Mouse (Mus musculus) intestine, postnatal 0 days (tissue): Measurements from ENCODE around the gene Sds. TPM values are rescaled to one million over a fixed set of nuclear protein-coding genes. Genes with fewer than 3 reads are reported as not detected.

ENCODE experiments used
- ATAC-seq: fragments of 200-750 bp; cut with Nextera tagmentation; 2 replicates; pipeline ENCODE4 v1.8.0; 2017; ENCODE audit warnings: mild to moderate bottlenecking, moderate TSS enrichment, moderate library complexity
- H3K27ac ChIP-seq: fragments of 300-500 bp; sonication (generic); 2 replicates; pipeline ENCODE4 v1.5.1; 2014; ENCODE audit warnings: mild to moderate bottlenecking, low read depth, low read length, moderate library complexity
- H3K27me3 ChIP-seq: fragments of 300-500 bp; sonication (generic); replicated peaks from 2 replicates; pipeline ENCODE4 v1.6.1; 2014; ENCODE audit warnings: low read length, mixed read lengths; ENCODE audit not compliant: control insufficient read depth, insufficient read depth
- H3K36me3 ChIP-seq: fragments of 300-500 bp; sonication (generic); 2 replicates; pipeline ENCODE4 v1.6.1; 2014; ENCODE audit warnings: mild to moderate bottlenecking, moderate library complexity; ENCODE audit not compliant: control insufficient read depth, insufficient read depth
- H3K4me1 ChIP-seq: fragments of 300-500 bp; sonication (generic); replicated peaks from 2 replicates; pipeline ENCODE4 v1.6.1; 2014; ENCODE audit warnings: antibody characterized with exemption, low read length, mixed read lengths; ENCODE audit not compliant: control insufficient read depth, insufficient read depth
- H3K4me2 ChIP-seq: fragments of 300-500 bp; sonication (generic); replicated peaks from 2 replicates; pipeline ENCODE4 v1.6.1; 2014; ENCODE audit warnings: low read depth, mild to moderate bottlenecking, moderate library complexity
- H3K4me3 ChIP-seq: fragments of 300-500 bp; sonication (generic); 2 replicates; pipeline ENCODE4 v1.5.1; 2014; ENCODE audit warnings: low read depth, low read length
- H3K9ac ChIP-seq: fragments of 300-500 bp; sonication (generic); 2 replicates; pipeline ENCODE4 v1.6.1; 2014; ENCODE audit warnings: mild to moderate bottlenecking, low read depth, low read length
- H3K9me3 ChIP-seq: fragments of 300-500 bp; sonication (generic); 2 replicates; pipeline ENCODE4 v1.6.1; 2016; ENCODE audit warnings: mixed run types; ENCODE audit not compliant: control insufficient read depth
- CTCF ChIP-seq: sonication (generic); IDR thresholded peaks from 2 replicates; pipeline ENCODE4 v1.5.1; 2016; ENCODE audit warnings: low read depth, mild to moderate bottlenecking, control low read depth, antibody characterized with exemption, moderate library complexity
- WGBS: fragments of 180-500 bp; shearing (Covaris S2); extraction: QIAGEN DNeasy Blood & Tissue Kit; methylation state at CpG from one replicate; pipeline ENCODE4 v1.1.7; 2014; 5-methylcytosine and 5-hydroxymethylcytosine counted together
- polyA plus RNA-seq: library from polyadenylated mRNA; unstranded; fragments of >200 nt; fragmentation: Nextera tagmentation; extraction: Ambion mirVana; gene quantifications from 2 replicates; pipeline ENCODE4 v1.2.1, GENCODE M21; 2015

Sds gene
- polyA plus RNA-seq, 1 experiment from 2014 or later = not detected

DNA sequence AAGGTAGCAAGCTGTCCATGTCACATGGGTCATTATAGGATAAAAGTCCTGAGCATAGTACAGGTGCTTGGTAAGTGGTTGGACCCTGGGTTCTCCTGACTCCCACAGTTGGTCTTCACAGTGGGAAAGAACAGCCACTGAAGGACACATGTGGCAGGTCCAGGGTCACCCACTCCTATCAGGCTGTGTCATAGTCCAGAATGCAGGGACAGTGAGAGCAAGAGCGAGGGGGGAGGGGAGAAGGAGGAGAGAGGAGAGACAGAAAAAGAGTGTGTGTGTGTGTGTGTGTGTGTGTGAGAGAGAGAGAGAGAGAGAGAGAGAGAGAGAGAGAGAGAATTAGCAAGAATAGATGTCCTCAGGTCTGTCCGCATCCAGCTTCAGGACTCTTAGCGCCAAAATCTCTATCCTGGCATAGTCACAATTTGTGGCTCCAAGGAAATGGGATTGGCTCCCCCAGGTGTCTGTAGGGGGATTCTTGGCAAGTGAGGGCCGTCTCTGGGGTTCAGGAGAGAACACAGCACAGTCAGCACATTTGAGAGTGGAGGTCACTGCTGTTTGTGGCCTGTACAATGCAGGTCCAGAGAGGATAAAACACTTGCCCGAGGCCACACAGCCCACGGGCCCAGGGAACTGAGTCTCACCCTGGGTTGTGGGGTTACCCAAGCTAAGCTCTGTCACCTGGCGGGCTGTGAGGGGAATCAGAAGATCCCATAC is 19.3 kb upstream of the Sds start:
- H3K4me1 ChIP-seq = no peaks in the 10 kb centered on the region
- no peaks in the 10 kb centered on the region for H3K27me3 ChIP-seq
- WGBS = 56% methylated on average over 7 of the region's 7 CpGs
- H3K4me3 ChIP-seq = no peak overlapping the region
- H3K36me3 ChIP-seq = no peaks in the 10 kb centered on the region
- H3K4me2 ChIP-seq = no peak overlapping the region
- no peaks in the 10 kb centered on the region for H3K9me3 ChIP-seq
- no peak for TF ChIP-seq CTCF
- H3K27ac ChIP-seq = no peak overlapping the region
- no peak overlapping the region for H3K9ac ChIP-seq
- no peak for ATAC-seq

DNA sequence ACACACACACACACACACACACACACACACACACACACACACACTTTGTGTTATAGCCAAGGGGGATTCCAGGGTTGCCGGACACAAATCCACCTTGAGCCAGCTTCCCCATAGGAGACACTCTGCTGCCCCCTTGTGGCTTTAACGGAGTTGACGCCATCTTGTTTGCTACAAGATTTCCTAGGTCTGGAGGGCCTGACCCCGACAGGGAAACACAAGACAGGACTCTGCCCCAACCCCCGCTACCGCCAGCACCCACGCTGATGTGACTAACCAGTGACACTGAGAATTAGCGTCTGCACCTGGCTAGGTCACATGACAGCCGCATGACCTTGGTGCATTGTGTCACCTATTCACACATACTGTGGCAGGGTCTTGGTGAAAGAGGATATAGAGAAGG is 18.7 kb upstream of the Sds start:
- TF ChIP-seq CTCF = peak; percentile 80
- Histone ChIP-seq H3K27me3 (0 out of 2 replicates have a peak, but pooled peaks cover under 1% of the 10 kb centered on the region), H3K9ac (no peak overlapping the region), H3K27ac (no peak overlapping the region), H3K4me3 (no peak overlapping the region), H3K4me2 (no peak overlapping the region), H3K4me1 (no peaks in the 10 kb centered on the region), H3K36me3 (no peaks in the 10 kb centered on the region), H3K9me3 (no peaks in the 10 kb centered on the region)
- ATAC-seq = no peak
- WGBS = 8% methylated on average over 9 of the region's 9 CpGs

DNA sequence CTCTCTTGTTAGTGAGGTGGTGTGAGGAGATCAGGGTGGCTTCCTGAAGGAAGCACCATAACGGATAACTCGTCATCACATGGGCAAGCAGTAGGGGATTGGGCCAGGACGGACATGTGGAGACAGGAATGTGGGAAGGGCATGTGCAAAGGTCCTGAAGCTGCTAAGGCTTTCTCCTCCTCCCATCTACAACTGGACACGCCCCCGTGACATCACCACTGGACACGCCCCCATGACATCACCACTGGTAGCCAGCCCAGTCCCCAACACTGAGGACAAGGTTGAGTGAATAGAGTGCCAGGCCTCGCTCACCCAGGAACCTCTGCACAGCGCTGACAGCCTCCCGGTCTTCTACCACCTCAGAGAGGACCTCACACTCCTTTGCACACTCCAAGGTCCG is 17.2 kb upstream of the Sds start:
- Histone ChIP-seq H3K4me3 (no peak overlapping the region), H3K27me3 (0 out of 2 replicates have a peak, but pooled peaks cover 3% of the 10 kb centered on the region), H3K9me3 (no peaks in the 10 kb centered on the region), H3K4me1 (no peaks in the 10 kb centered on the region), H3K27ac (no peak overlapping the region), H3K9ac (no peak overlapping the region), H3K36me3 (no peaks in the 10 kb centered on the region), H3K4me2 (no peak overlapping the region)
- ATAC-seq = no peak
- TF ChIP-seq CTCF = no peak
- 80% methylated on average over 10 of the region's 10 CpGs for WGBS

DNA sequence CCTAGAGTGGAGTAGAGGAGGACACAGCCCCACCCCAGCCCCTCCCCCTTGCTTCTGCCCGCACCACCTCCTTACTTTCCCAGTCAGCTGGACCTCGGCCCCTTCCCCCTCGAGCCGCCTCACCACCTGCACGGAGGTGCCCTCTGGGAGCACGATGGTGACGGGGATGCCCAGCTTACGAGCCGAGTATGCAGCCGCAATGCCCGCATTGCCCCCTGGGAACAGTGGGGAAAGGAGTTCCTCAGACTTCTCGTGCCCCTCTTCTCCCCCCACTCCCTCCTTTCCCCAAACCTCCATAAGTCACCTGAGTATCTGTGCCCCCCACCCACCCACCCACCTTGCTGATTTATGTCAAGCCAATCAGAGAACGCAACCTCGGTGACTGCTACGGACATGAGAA is 14.4 kb upstream of the Sds start:
- WGBS = 62% methylated on average over 15 of the region's 15 CpGs
- no peak for TF ChIP-seq CTCF
- Histone ChIP-seq H3K27ac (no peak overlapping the region), H3K4me1 (no peaks in the 10 kb centered on the region), H3K4me3 (no peak overlapping the region), H3K36me3 (no peaks in the 10 kb centered on the region), H3K4me2 (no peak overlapping the region), H3K27me3 (0 out of 2 replicates have a peak, but pooled peaks cover 3% of the 10 kb centered on the region), H3K9ac (no peak overlapping the region), H3K9me3 (no peaks in the 10 kb centered on the region)
- ATAC-seq = no peak

DNA sequence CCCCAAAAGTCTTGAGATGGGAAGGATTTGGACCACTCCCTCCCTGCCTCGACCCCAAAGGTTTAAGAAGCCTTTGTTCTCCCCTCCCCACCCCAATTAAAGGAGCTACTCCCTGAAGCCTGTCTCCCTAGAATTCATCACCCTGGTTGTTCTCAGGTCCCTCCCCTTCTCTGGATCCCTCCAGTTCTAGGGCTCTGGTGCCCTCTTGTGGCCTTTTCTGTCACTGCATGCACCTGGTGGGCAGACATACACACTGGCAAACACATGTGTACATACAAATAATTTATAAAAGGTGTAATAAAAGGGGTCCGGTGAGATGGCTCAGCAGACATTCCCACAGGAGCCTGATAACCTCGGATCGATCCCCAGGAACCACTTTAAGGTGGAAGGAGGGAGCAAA is 12.0 kb upstream of the Sds start:
- TF ChIP-seq CTCF = peak; percentile 62
- ATAC-seq = no peak
- Histone ChIP-seq H3K9ac (no peak overlapping the region), H3K4me1 (no peaks in the 10 kb centered on the region), H3K4me2 (no peak overlapping the region), H3K36me3 (no peaks in the 10 kb centered on the region), H3K27ac (no peak overlapping the region), H3K27me3 (0 out of 2 replicates have a peak, but pooled peaks cover 3% of the 10 kb centered on the region), H3K4me3 (no peak overlapping the region), H3K9me3 (no peaks in the 10 kb centered on the region)
- 80% methylated on average over 4 of the region's 4 CpGs for WGBS

DNA sequence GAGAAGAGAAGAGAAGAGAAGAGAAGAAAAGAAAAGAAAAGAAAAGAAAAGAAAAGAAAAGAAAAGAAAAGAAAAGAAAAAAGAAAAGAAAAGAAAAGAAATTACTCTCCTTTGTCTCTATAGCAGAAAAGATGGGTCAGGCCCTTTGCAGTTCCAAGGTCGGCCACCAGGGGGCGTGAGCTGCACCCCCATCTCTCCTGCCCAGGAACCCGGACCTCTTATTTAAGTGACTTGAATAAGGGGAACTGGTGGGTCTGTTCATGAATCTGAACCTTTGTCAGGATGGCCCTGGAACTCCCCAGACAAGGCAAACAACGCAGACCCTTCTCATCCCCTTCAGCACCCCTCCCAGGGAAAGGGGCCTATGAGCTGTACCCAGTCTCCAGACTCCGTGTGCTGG is 11.3 kb upstream of the Sds start:
- Histone ChIP-seq H3K36me3 (no peaks in the 10 kb centered on the region), H3K27me3 (0 out of 2 replicates have a peak, but pooled peaks cover 3% of the 10 kb centered on the region), H3K27ac (no peak overlapping the region), H3K9me3 (no peaks in the 10 kb centered on the region), H3K4me1 (no peaks in the 10 kb centered on the region), H3K9ac (no peak overlapping the region), H3K4me3 (no peak overlapping the region), H3K4me2 (no peak overlapping the region)
- 38% methylated on average over 5 of the region's 5 CpGs for WGBS
- no peak for ATAC-seq
- TF ChIP-seq CTCF = peak; percentile 66
